18 mouse cellular contexts compared by ENCODE assay signal in the genomic region with DNA sequence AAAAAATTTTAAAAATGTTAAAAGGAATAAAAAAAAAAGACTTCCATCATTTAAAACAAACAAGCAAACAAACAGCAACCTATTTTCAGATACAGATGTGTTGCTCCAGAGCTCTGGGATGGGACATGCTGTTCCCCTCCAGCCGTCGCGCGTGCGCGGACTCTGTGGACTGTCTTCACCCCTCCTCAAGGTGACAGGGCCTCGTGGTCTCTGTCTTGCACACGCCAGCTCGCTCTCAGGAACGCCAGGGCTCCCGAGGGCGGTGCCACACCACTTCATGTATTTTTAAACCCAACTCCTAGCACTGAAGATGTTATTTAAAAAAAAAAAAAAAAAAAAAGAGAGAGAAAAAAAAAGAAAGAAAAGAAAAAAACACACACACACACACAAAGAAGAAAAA. TPM values are rescaled to one million over a fixed set of nuclear protein-coding genes. Genes with fewer than 3 reads are reported as not detected.
"Had no signal": no experiment of that assay in that cellular context is flagged by ENCODE, and none has a peak within 500 bp of the region (broad histone marks: within the 10 kb centered on the region; RNA-seq: fewer than 3 reads in every experiment).

No protein-coding gene starts in this region.

- DNase-seq: kidney, postnatal 14 days; left cerebral cortex, postnatal 4 days; lung, adult 18-20 months; midbrain, embryonic 14.5 days; thymus, adult 2 months; thymus, postnatal 25 days had no signal

- H3K4me2 ChIP-seq: limb, embryonic 13.5 days; neural tube, embryonic 15.5 days had no signal

- H3K4me1 ChIP-seq: limb, embryonic 13.5 days; midbrain, embryonic 10.5 days; neural tube, embryonic 15.5 days had no signal

- H3K27me3 ChIP-seq: limb, embryonic 13.5 days; neural tube, embryonic 15.5 days had no signal

- H3K4me3 ChIP-seq: limb, embryonic 13.5 days; midbrain, embryonic 10.5 days; myocyte; neural tube, embryonic 15.5 days had no signal

- H3K27ac ChIP-seq: limb, embryonic 13.5 days; liver, embryonic 14.5 days; midbrain, embryonic 10.5 days; neural tube, embryonic 15.5 days; stomach, postnatal 0 days had no signal

- H3K9ac ChIP-seq: limb, embryonic 13.5 days; liver, embryonic 14.5 days; neural tube, embryonic 15.5 days had no signal

- H3K9me3 ChIP-seq: limb, embryonic 13.5 days; midbrain, embryonic 10.5 days; neural tube, embryonic 15.5 days had no signal

RNA-seq across cellular contexts. Expression of gene 6030468B19Rik, which starts 35.2 kb away (rescaled TPM):
- total RNA-seq: left cerebral cortex, adult 18-20 months; left cerebral cortex, postnatal 10 days; left cerebral cortex, postnatal 4 days; liver, adult 2 months had no signal
- polyA plus RNA-seq: liver, adult 2 months; midbrain, embryonic 14.5 days; myocyte; neural tube, embryonic 15.5 days; stomach, postnatal 0 days; urinary bladder, adult 2 months had no signal

RNA-seq across cellular contexts. Expression of gene Gm20708, which starts 47.2 kb away (rescaled TPM):
- polyA plus RNA-seq: large intestine, adult 2 months; neural tube, embryonic 11.5 days; thymus, adult 2 months; urinary bladder, adult 2 months had no signal
